Mouse (Mus musculus): ENCODE results near the gene Cltb. TPM values are rescaled to one million over a fixed set of nuclear protein-coding genes. Genes with fewer than 3 reads are reported as not detected.
"Not testable (repeated sequence)": the region's sequence is repeated elsewhere in the genome, so short reads cannot be mapped to it uniquely, and the experiment has no call there.

Gene Cltb
- polyA plus RNA-seq, 1 experiment from 2014 or later = 38.6 TPM

- no peak overlapping the region for H3K4me2 ChIP-seq
- H3K9ac ChIP-seq (ENCODE audit: low read depth, low read length) = no peak overlapping the region
- ATAC-seq (replicated peaks; ENCODE audit: insufficient number of reproducible peaks, low FRiP score, low TSS enrichment) = no peak
- 0 out of 2 replicates have a peak, but pooled peaks cover 2% of the 10 kb centered on the region for H3K4me1 ChIP-seq (ENCODE audit: control insufficient read depth, insufficient read depth, low read length)
- H3K9me3 ChIP-seq (replicated peaks; ENCODE audit: control insufficient read depth, low read length) = no peaks in the 10 kb centered on the region
- H3K27me3 ChIP-seq (ENCODE audit: control insufficient read depth, insufficient read depth, low read length) = no peaks in the 10 kb centered on the region
- no peak overlapping the region for H3K27ac ChIP-seq (ENCODE audit: low read depth, low read length)
- H3K4me3 ChIP-seq (ENCODE audit: low read depth, low read length) = no peak overlapping the region
- no peaks in the 10 kb centered on the region for H3K36me3 ChIP-seq (ENCODE audit: control insufficient read depth, insufficient read depth, low read length)
- 63% methylated on average over 6 of the region's 6 CpGs for WGBS (ENCODE audit: insufficient replicate concordance)
Measured at GRCm38 (mm10) chr13:54616998-54617397, 5.9 kb upstream of the Cltb start.

- H3K9ac ChIP-seq (ENCODE audit: low read depth, low read length) = no peak overlapping the region
- H3K4me2 ChIP-seq = no peak overlapping the region
- H3K27me3 ChIP-seq (ENCODE audit: control insufficient read depth, insufficient read depth, low read length) = no peaks in the 10 kb centered on the region
- no peaks in the 10 kb centered on the region for H3K9me3 ChIP-seq (replicated peaks; ENCODE audit: control insufficient read depth, low read length)
- H3K4me3 ChIP-seq (ENCODE audit: low read depth, low read length) = no peak overlapping the region
- H3K27ac ChIP-seq (ENCODE audit: low read depth, low read length) = no peak overlapping the region
- H3K4me1 ChIP-seq (ENCODE audit: control insufficient read depth, insufficient read depth, low read length) = 0 out of 2 replicates have a peak, but pooled peaks cover 2% of the 10 kb centered on the region
- no peak for ATAC-seq (replicated peaks; ENCODE audit: insufficient number of reproducible peaks, low FRiP score, low TSS enrichment)
- H3K36me3 ChIP-seq (ENCODE audit: control insufficient read depth, insufficient read depth, low read length) = no peaks in the 10 kb centered on the region
- WGBS (ENCODE audit: insufficient replicate concordance) = 71% methylated on average over 8 of the region's 8 CpGs
Measured at GRCm38 (mm10) chr13:54616307-54616706, 5.2 kb upstream of the Cltb start.

- H3K4me1 ChIP-seq (ENCODE audit: control insufficient read depth, insufficient read depth, low read length) = peaks cover 13% of the 10 kb centered on the region
- H3K36me3 ChIP-seq (ENCODE audit: control insufficient read depth, insufficient read depth, low read length); H3K4me3 ChIP-seq (ENCODE audit: low read depth, low read length); H3K9ac ChIP-seq (ENCODE audit: low read depth, low read length); H3K27me3 ChIP-seq (ENCODE audit: control insufficient read depth, insufficient read depth, low read length); H3K9me3 ChIP-seq (replicated peaks; ENCODE audit: control insufficient read depth, low read length); ATAC-seq (replicated peaks; ENCODE audit: insufficient number of reproducible peaks, low FRiP score, low TSS enrichment); H3K27ac ChIP-seq (ENCODE audit: low read depth, low read length); H3K4me2 ChIP-seq: not testable (repeated sequence)
- 81% methylated on average over 8 of the region's 8 CpGs for WGBS (ENCODE audit: insufficient replicate concordance)
Measured at GRCm38 (mm10) chr13:54613141-54613540, 2.0 kb upstream of the Cltb start.

GRCm38 (mm10) chr13:54610613-54610971 lies 552 bp downstream of the Cltb start:
- 0 out of 2 replicates have a peak overlapping the region, but pooled peaks have one; percentile 38 for H3K27ac ChIP-seq (ENCODE audit: low read depth, low read length)
- 0 out of 2 replicates have a peak, but pooled peaks have one; percentile 8 for ATAC-seq (replicated peaks; ENCODE audit: insufficient number of reproducible peaks, low FRiP score, low TSS enrichment)
- WGBS (ENCODE audit: insufficient replicate concordance) = 11% methylated on average over 13 of the region's 13 CpGs

GRCm38 (mm10) chr13:54609301-54609700 lies 1.8 kb downstream of the Cltb start:
- ATAC-seq (replicated peaks; ENCODE audit: insufficient number of reproducible peaks, low FRiP score, low TSS enrichment) = no peak
- Histone ChIP-seq H3K9ac (ENCODE audit: low read depth, low read length) (no peak overlapping the region), H3K36me3 (ENCODE audit: control insufficient read depth, insufficient read depth, low read length) (no peaks in the 10 kb centered on the region), H3K4me1 (ENCODE audit: control insufficient read depth, insufficient read depth, low read length) (peaks cover 13% of the 10 kb centered on the region), H3K4me2 (peak overlapping the region; percentile 27; the same call in 1 of the 2 replicates), H3K9me3 (replicated peaks; ENCODE audit: control insufficient read depth, low read length) (no peaks in the 10 kb centered on the region), H3K27me3 (ENCODE audit: control insufficient read depth, insufficient read depth, low read length) (no peaks in the 10 kb centered on the region), H3K4me3 (ENCODE audit: low read depth, low read length) (no peak overlapping the region), H3K27ac (ENCODE audit: low read depth, low read length) (no peak overlapping the region)
- WGBS (ENCODE audit: insufficient replicate concordance) = 21% methylated on average over 1 of the region's 1 CpGs

More at GRCm38 (mm10) chr13:54610613-54610971, 552 bp downstream of the Cltb start:
- peak overlapping the region; percentile 62 for H3K4me3 ChIP-seq (ENCODE audit: low read depth, low read length)
- no peaks in the 10 kb centered on the region for H3K27me3 ChIP-seq (ENCODE audit: control insufficient read depth, insufficient read depth, low read length)
- H3K9ac ChIP-seq (ENCODE audit: low read depth, low read length) = peak overlapping the region; percentile 85
- no peaks in the 10 kb centered on the region for H3K36me3 ChIP-seq (ENCODE audit: control insufficient read depth, insufficient read depth, low read length)
- no peaks in the 10 kb centered on the region for H3K9me3 ChIP-seq (replicated peaks; ENCODE audit: control insufficient read depth, low read length)
- peaks cover 13% of the 10 kb centered on the region for H3K4me1 ChIP-seq (ENCODE audit: control insufficient read depth, insufficient read depth, low read length)
- H3K4me2 ChIP-seq = peak overlapping the region; percentile 99

- no peaks in the 10 kb centered on the region for H3K36me3 ChIP-seq (ENCODE audit: control insufficient read depth, insufficient read depth, low read length)
- H3K4me3 ChIP-seq (ENCODE audit: low read depth, low read length) = 0 out of 2 replicates have a peak overlapping the region, but pooled peaks have one; percentile 3
- H3K27me3 ChIP-seq (ENCODE audit: control insufficient read depth, insufficient read depth, low read length) = no peaks in the 10 kb centered on the region
- H3K9me3 ChIP-seq (replicated peaks; ENCODE audit: control insufficient read depth, low read length) = no peaks in the 10 kb centered on the region
- peak overlapping the region; percentile 27 for H3K4me2 ChIP-seq
- no peak for ATAC-seq (replicated peaks; ENCODE audit: insufficient number of reproducible peaks, low FRiP score, low TSS enrichment)
- peak overlapping the region; percentile 34; the same call in 1 of the 2 replicates for H3K9ac ChIP-seq (ENCODE audit: low read depth, low read length)
- 24% methylated on average over 8 of the region's 8 CpGs for WGBS (ENCODE audit: insufficient replicate concordance)
- H3K27ac ChIP-seq (ENCODE audit: low read depth, low read length) = no peak overlapping the region
- H3K4me1 ChIP-seq (ENCODE audit: control insufficient read depth, insufficient read depth, low read length) = peaks cover 13% of the 10 kb centered on the region
Measured at GRCm38 (mm10) chr13:54608666-54609065, 2.5 kb downstream of the Cltb start.

- ATAC-seq (replicated peaks; ENCODE audit: insufficient number of reproducible peaks, low FRiP score, low TSS enrichment) = no peak
- H3K9me3 ChIP-seq (replicated peaks; ENCODE audit: control insufficient read depth, low read length) = no peaks in the 10 kb centered on the region
- no peak overlapping the region for H3K4me3 ChIP-seq (ENCODE audit: low read depth, low read length)
- no peaks in the 10 kb centered on the region for H3K27me3 ChIP-seq (ENCODE audit: control insufficient read depth, insufficient read depth, low read length)
- H3K4me2 ChIP-seq = no peak overlapping the region
- no peak overlapping the region for H3K27ac ChIP-seq (ENCODE audit: low read depth, low read length)
- no peaks in the 10 kb centered on the region for H3K36me3 ChIP-seq (ENCODE audit: control insufficient read depth, insufficient read depth, low read length)
- H3K9ac ChIP-seq (ENCODE audit: low read depth, low read length) = no peak overlapping the region
- WGBS (ENCODE audit: insufficient replicate concordance) = 77% methylated on average over 3 of the region's 3 CpGs
- H3K4me1 ChIP-seq (ENCODE audit: control insufficient read depth, insufficient read depth, low read length) = peaks cover 13% of the 10 kb centered on the region
Measured at GRCm38 (mm10) chr13:54608002-54608401, 3.1 kb downstream of the Cltb start.

GRCm38 (mm10) chr13:54607204-54607603 lies 3.9 kb downstream of the Cltb start:
- peaks cover 13% of the 10 kb centered on the region for H3K4me1 ChIP-seq (ENCODE audit: control insufficient read depth, insufficient read depth, low read length)
- H3K4me2 ChIP-seq = no peak overlapping the region
- H3K9ac ChIP-seq (ENCODE audit: low read depth, low read length) = no peak overlapping the region
- H3K4me3 ChIP-seq (ENCODE audit: low read depth, low read length) = no peak overlapping the region
- 63% methylated on average over 5 of the region's 5 CpGs for WGBS (ENCODE audit: insufficient replicate concordance)
- H3K27me3 ChIP-seq (ENCODE audit: control insufficient read depth, insufficient read depth, low read length) = no peaks in the 10 kb centered on the region
- no peak overlapping the region for H3K27ac ChIP-seq (ENCODE audit: low read depth, low read length)
- no peaks in the 10 kb centered on the region for H3K36me3 ChIP-seq (ENCODE audit: control insufficient read depth, insufficient read depth, low read length)
- ATAC-seq (replicated peaks; ENCODE audit: insufficient number of reproducible peaks, low FRiP score, low TSS enrichment) = no peak
- no peaks in the 10 kb centered on the region for H3K9me3 ChIP-seq (replicated peaks; ENCODE audit: control insufficient read depth, low read length)

GRCm38 (mm10) chr13:54605426-54605825 lies 5.7 kb downstream of the Cltb start:
- ATAC-seq (replicated peaks; ENCODE audit: insufficient number of reproducible peaks, low FRiP score, low TSS enrichment) = no peak
- H3K36me3 ChIP-seq (ENCODE audit: control insufficient read depth, insufficient read depth, low read length) = no peaks in the 10 kb centered on the region
- H3K4me1 ChIP-seq (ENCODE audit: control insufficient read depth, insufficient read depth, low read length) = peaks cover 9% of the 10 kb centered on the region
- no peak overlapping the region for H3K4me2 ChIP-seq
- no peaks in the 10 kb centered on the region for H3K27me3 ChIP-seq (ENCODE audit: control insufficient read depth, insufficient read depth, low read length)
- H3K4me3 ChIP-seq (ENCODE audit: low read depth, low read length) = no peak overlapping the region
- H3K27ac ChIP-seq (ENCODE audit: low read depth, low read length) = no peak overlapping the region
- no peaks in the 10 kb centered on the region for H3K9me3 ChIP-seq (replicated peaks; ENCODE audit: control insufficient read depth, low read length)
- no peak overlapping the region for H3K9ac ChIP-seq (ENCODE audit: low read depth, low read length)
- 72% methylated on average over 5 of the region's 5 CpGs for WGBS (ENCODE audit: insufficient replicate concordance)
